Mouse (Mus musculus): Measurements from ENCODE around the gene Tmem186.
A peak's percentile ranks its signal among the peaks of the same experiment; 100 is the strongest.

Gene Tmem186

GRCm38 (mm10) chr16:8612214-8613005, 25.1 kb downstream of the Tmem186 start:
- DNase-seq (ENCODE audit: low spot score in 2 of 2) = no peak

- DNase-seq (ENCODE audit: low spot score in 2 of 2) = no peak
Observed at GRCm38 (mm10) chr16:8610397-8610796, 27.1 kb downstream of the Tmem186 start.

GRCm38 (mm10) chr16:8603789-8604188, 33.7 kb downstream of the Tmem186 start:
- no peak for DNase-seq (ENCODE audit: low spot score in 2 of 2)

GRCm38 (mm10) chr16:8597516-8597915, 40.0 kb downstream of the Tmem186 start:
- DNase-seq (ENCODE audit: low spot score in 2 of 2) = no peak

- peak; percentile 38 to 39 for DNase-seq (ENCODE audit: low spot score in 2 of 2)
Observed at GRCm38 (mm10) chr16:8596336-8596735, 41.2 kb downstream of the Tmem186 start.

- peak; percentile 63 to 68 for DNase-seq (ENCODE audit: low spot score in 2 of 2)
Observed at GRCm38 (mm10) chr16:8595411-8595810, 42.1 kb downstream of the Tmem186 start.

- no peak for DNase-seq (ENCODE audit: low spot score in 2 of 2)
Observed at GRCm38 (mm10) chr16:8585056-8585455, 52.5 kb downstream of the Tmem186 start.

GRCm38 (mm10) chr16:8584248-8584647, 53.3 kb downstream of the Tmem186 start:
- no peak for DNase-seq (ENCODE audit: low spot score in 2 of 2)

Data from right cerebral cortex, adult 2 months (tissue).